Mouse (Mus musculus) kidney, embryonic 16.5 days (tissue): ENCODE data around the gene Sstr1. TPM values are rescaled to one million over a fixed set of nuclear protein-coding genes. Genes with fewer than 3 reads are reported as not detected.
A peak's percentile ranks its signal among the peaks of the same experiment; 100 is the strongest.

Experiments used
- ATAC-seq: fragments of 200-750 bp; cut with Nextera tagmentation; 2 replicates; pipeline ENCODE4 v1.8.0; 2017; ENCODE audit warnings: moderate TSS enrichment; ENCODE audit not compliant: low FRiP score, low TSS enrichment
- H3K27ac ChIP-seq: fragments of 300-500 bp; sonication (generic); 2 replicates; pipeline ENCODE4 v1.5.1; 2014; ENCODE audit warnings: low read length
- H3K27me3 ChIP-seq: fragments of 300-500 bp; sonication (generic); 2 replicates; pipeline ENCODE4 v1.6.1; 2014; ENCODE audit warnings: low read length, control low read depth, mixed read lengths; ENCODE audit not compliant: insufficient read depth
- H3K36me3 ChIP-seq: fragments of 300-500 bp; sonication (generic); 2 replicates; pipeline ENCODE4 v1.6.1; 2014; ENCODE audit warnings: low read length, control low read depth, mixed read lengths; ENCODE audit not compliant: insufficient read depth
- H3K4me1 ChIP-seq: fragments of 300-500 bp; sonication (generic); 2 replicates; pipeline ENCODE4 v1.6.1; 2014; ENCODE audit warnings: low read length, control low read depth, mixed read lengths; ENCODE audit not compliant: insufficient read depth
- H3K4me2 ChIP-seq: fragments of 300-500 bp; sonication (generic); replicated peaks from 2 replicates; pipeline ENCODE4 v1.6.1; 2014; ENCODE audit warnings: low read depth, low read length
- H3K4me3 ChIP-seq: fragments of 300-500 bp; sonication (generic); 2 replicates; pipeline ENCODE4 v1.5.1; 2014; ENCODE audit warnings: mild to moderate bottlenecking, low read length
- H3K9ac ChIP-seq: fragments of 300-500 bp; sonication (generic); replicated peaks from 2 replicates; pipeline ENCODE4 v1.6.1; 2014; ENCODE audit warnings: low read length
- H3K9me3 ChIP-seq: fragments of 300-500 bp; sonication (generic); 2 replicates; pipeline ENCODE4 v1.6.1; 2016; ENCODE audit warnings: low read length, control low read depth
- WGBS: fragments of 180-500 bp; shearing (Covaris S2); extraction: QIAGEN DNeasy Blood & Tissue Kit; methylation state at CpG from one replicate; pipeline ENCODE4 v1.1.7; 2014; 5-methylcytosine and 5-hydroxymethylcytosine counted together
- polyA plus RNA-seq: library from polyadenylated mRNA; unstranded; fragments of >200 nt; fragmentation: Nextera tagmentation; extraction: Ambion mirVana; gene quantifications from 2 replicates; pipeline ENCODE4 v1.2.1, GENCODE M21; 2015

The Sstr1 gene
- 0.67 and 1.3 TPM in 2 replicates for polyA plus RNA-seq

GRCm38 (mm10) chr12:58211163-58212071 lies at the start of gene Sstr1:
Gene Sstr1, plus strand, starts transcription at chr12:58211772.
- Histone ChIP-seq H3K4me2 (peak within 1 kb of the TSS; percentile 85), H3K27ac (no peak within 1 kb of the TSS), H3K4me3 (peak within 1 kb of the TSS; percentile 51), H3K4me1 (peaks cover 30% of the 10 kb centered on the region), H3K36me3 (no peaks in the 10 kb centered on the region), H3K9ac (peak within 1 kb of the TSS; percentile 28), H3K9me3 (no peaks in the 10 kb centered on the region), H3K27me3 (peaks cover 38% of the 10 kb centered on the region)
- ATAC-seq = no peak
- WGBS = 24% methylated on average over 21 of the region's 21 CpGs

GRCm38 (mm10) chr12:58198810-58199209 lies 12.8 kb upstream of the Sstr1 start:
- H3K4me3 ChIP-seq = no peak overlapping the region
- H3K9me3 ChIP-seq = no peaks in the 10 kb centered on the region
- 93% methylated on average over 1 of the region's 1 CpGs for WGBS
- H3K4me2 ChIP-seq = no peak overlapping the region
- H3K9ac ChIP-seq = no peak overlapping the region
- H3K27me3 ChIP-seq = no peaks in the 10 kb centered on the region
- ATAC-seq = no peak
- no peak overlapping the region for H3K27ac ChIP-seq
- no peaks in the 10 kb centered on the region for H3K4me1 ChIP-seq
- no peaks in the 10 kb centered on the region for H3K36me3 ChIP-seq

- Histone ChIP-seq H3K9me3 (no peaks in the 10 kb centered on the region), H3K27me3 (no peaks in the 10 kb centered on the region), H3K4me2 (no peak overlapping the region), H3K4me3 (no peak overlapping the region), H3K36me3 (no peaks in the 10 kb centered on the region), H3K4me1 (no peaks in the 10 kb centered on the region), H3K27ac (no peak overlapping the region), H3K9ac (no peak overlapping the region)
- no peak for ATAC-seq
Observed at GRCm38 (mm10) chr12:58201190-58201589, 10.4 kb upstream of the Sstr1 start.

GRCm38 (mm10) chr12:58207956-58208355 lies 3.6 kb upstream of the Sstr1 start:
- Histone ChIP-seq H3K4me1 (peaks cover 12% of the 10 kb centered on the region), H3K4me2 (no peak overlapping the region), H3K9me3 (no peaks in the 10 kb centered on the region), H3K4me3 (no peak overlapping the region), H3K27me3 (peaks cover 27% of the 10 kb centered on the region), H3K9ac (no peak overlapping the region), H3K27ac (no peak overlapping the region), H3K36me3 (no peaks in the 10 kb centered on the region)
- 86% methylated on average over 1 of the region's 1 CpGs for WGBS
- ATAC-seq = no peak

GRCm38 (mm10) chr12:58212261-58212923 lies 820 bp downstream of the Sstr1 start:
- H3K4me1 ChIP-seq = peaks cover 30% of the 10 kb centered on the region
- H3K36me3 ChIP-seq = no peaks in the 10 kb centered on the region
- H3K4me2 ChIP-seq = peak overlapping the region; percentile 85
- H3K4me3 ChIP-seq = peak overlapping the region; percentile 51
- H3K27me3 ChIP-seq = peaks cover 38% of the 10 kb centered on the region
- WGBS = under 1% methylated on average over 37 of the region's 39 CpGs
- H3K27ac ChIP-seq = no peak overlapping the region
- H3K9me3 ChIP-seq = no peaks in the 10 kb centered on the region
- ATAC-seq = peak; percentile 60
- peak overlapping the region; percentile 28 for H3K9ac ChIP-seq

GRCm38 (mm10) chr12:58212924-58213450 lies 1.4 kb downstream of the Sstr1 start:
- Histone ChIP-seq H3K4me2 (peak overlapping the region; percentile 85), H3K27ac (no peak overlapping the region), H3K27me3 (peaks cover 38% of the 10 kb centered on the region), H3K4me1 (peaks cover 30% of the 10 kb centered on the region), H3K9me3 (no peaks in the 10 kb centered on the region), H3K9ac (peak overlapping the region; percentile 28; the same call in 1 of the 2 replicates), H3K36me3 (no peaks in the 10 kb centered on the region), H3K4me3 (peak overlapping the region; percentile 51)
- ATAC-seq = peak; percentile 20; the same call in 1 of the 2 replicates
- WGBS = 4% methylated on average over 29 of the region's 29 CpGs

- peak; percentile 88 for ATAC-seq
- under 1% methylated on average over 37 of the region's 40 CpGs for WGBS
- H3K9me3 ChIP-seq = no peaks in the 10 kb centered on the region
- H3K36me3 ChIP-seq = no peaks in the 10 kb centered on the region
- H3K4me1 ChIP-seq = peaks cover 30% of the 10 kb centered on the region
- peak overlapping the region; percentile 85 for H3K4me2 ChIP-seq
- H3K9ac ChIP-seq = peak overlapping the region; percentile 44; the same call in 1 of the 2 replicates
- no peak overlapping the region for H3K27ac ChIP-seq
- peak overlapping the region; percentile 51 for H3K4me3 ChIP-seq
- H3K27me3 ChIP-seq = peaks cover 38% of the 10 kb centered on the region
Observed at GRCm38 (mm10) chr12:58213451-58214288, 2.1 kb downstream of the Sstr1 start.

GRCm38 (mm10) chr12:58214289-58215136 lies 2.9 kb downstream of the Sstr1 start:
- Histone ChIP-seq H3K36me3 (no peaks in the 10 kb centered on the region), H3K9ac (peak overlapping the region; percentile 44; the same call in 1 of the 2 replicates), H3K4me1 (peaks cover 30% of the 10 kb centered on the region), H3K4me2 (peak overlapping the region; percentile 85), H3K27ac (no peak overlapping the region), H3K4me3 (peak overlapping the region; percentile 51), H3K27me3 (peaks cover 38% of the 10 kb centered on the region), H3K9me3 (no peaks in the 10 kb centered on the region)
- ATAC-seq = no peak
- 4% methylated on average over 13 of the region's 13 CpGs for WGBS
